Mouse (Mus musculus) heart, adult 2 months (tissue): Measurements from ENCODE around the gene Gpr107. TPM values are rescaled to one million over a fixed set of nuclear protein-coding genes. Genes with fewer than 3 reads are reported as not detected.

Experiments used
- DNase-seq, 2 experiments: peaks; one replicate each; pipeline ENCODE4 v3.0.0; 2021
- H3K27ac ChIP-seq: fragments of 200-600 bp; 2 replicates; pipeline ENCODE4 v1.8.1; 2022
- H3K27me3 ChIP-seq: fragments of 200-500 bp; 2 replicates; pipeline ENCODE4 v1.6.1; 2012; ENCODE audit warnings: mild to moderate bottlenecking, low read length, inconsistent platforms, mixed read lengths; ENCODE audit not compliant: control insufficient read depth, insufficient read depth
- H3K36me3 ChIP-seq: fragments of 200-500 bp; 2 replicates; pipeline ENCODE4 v1.6.1; 2012; ENCODE audit warnings: low read length, inconsistent platforms; ENCODE audit not compliant: control insufficient read depth, insufficient read depth
- H3K4me1 ChIP-seq: fragments of 200-500 bp; 2 replicates; pipeline ENCODE4 v1.6.1; 2011; ENCODE audit warnings: low read length; ENCODE audit not compliant: control insufficient read depth, insufficient read depth
- H3K4me3 ChIP-seq: fragments of 200-600 bp; 2 replicates; pipeline ENCODE4 v1.8.1; 2022
- H3K79me2 ChIP-seq: fragments of 200-500 bp; replicated peaks from 2 replicates; pipeline ENCODE4 v1.6.1; 2012; ENCODE audit warnings: mild to moderate bottlenecking, inconsistent platforms, low read length, moderate library complexity, mixed read lengths; ENCODE audit not compliant: control insufficient read depth, insufficient read depth
- H3K9ac ChIP-seq: fragments of 200-500 bp; 2 replicates; pipeline ENCODE4 v1.6.1; 2012; ENCODE audit warnings: low read depth, mild to moderate bottlenecking, control low read depth, inconsistent platforms, low read length, mixed read lengths
- CTCF ChIP-seq: fragments of 200-600 bp; IDR thresholded peaks from 2 replicates; pipeline ENCODE4 v1.8.1; 2022; ENCODE audit warnings: antibody characterized with exemption, mild to moderate bottlenecking, moderate library complexity
- EP300 ChIP-seq: fragments of 200-500 bp; IDR thresholded peaks from 2 replicates; pipeline ENCODE4 v1.6.1; 2011; ENCODE audit warnings: low read depth, low read length, control low read depth; ENCODE audit not compliant: insufficient read depth
- POLR2A ChIP-seq: fragments of 200-500 bp; IDR thresholded peaks from 2 replicates; pipeline ENCODE4 v1.6.1; 2011; ENCODE audit warnings: mild to moderate bottlenecking, low read depth, low read length, control low read depth; ENCODE audit not compliant: insufficient read depth
- WGBS: fragments of 180-500 bp; shearing (Covaris S2); methylation state at CpG from one replicate; pipeline ENCODE4 v1.1.7; 2018; 5-methylcytosine and 5-hydroxymethylcytosine counted together
- intact Hi-C: fragments of 180-260 bp; cut with DNase I; formaldehyde crosslinking; loops from one replicate; pipeline ENCODE4 v1.15.1; 2025
- polyA plus RNA-seq: library from polyadenylated mRNA; depleted of rRNA; stranded (reverse); fragments of >200 nt; gene quantifications from 2 replicates; pipeline ENCODE4 v1.2.3, GENCODE M21; 2012
- total RNA-seq, 2 experiments: library from RNA; stranded (reverse); gene quantifications; 2 replicates each; pipeline ENCODE4 v1.2.3; 2021

Gpr107 gene
- total and polyA plus RNA-seq, 3 experiments = 16.0 to 30.9 (median 29.0) TPM

DNA sequence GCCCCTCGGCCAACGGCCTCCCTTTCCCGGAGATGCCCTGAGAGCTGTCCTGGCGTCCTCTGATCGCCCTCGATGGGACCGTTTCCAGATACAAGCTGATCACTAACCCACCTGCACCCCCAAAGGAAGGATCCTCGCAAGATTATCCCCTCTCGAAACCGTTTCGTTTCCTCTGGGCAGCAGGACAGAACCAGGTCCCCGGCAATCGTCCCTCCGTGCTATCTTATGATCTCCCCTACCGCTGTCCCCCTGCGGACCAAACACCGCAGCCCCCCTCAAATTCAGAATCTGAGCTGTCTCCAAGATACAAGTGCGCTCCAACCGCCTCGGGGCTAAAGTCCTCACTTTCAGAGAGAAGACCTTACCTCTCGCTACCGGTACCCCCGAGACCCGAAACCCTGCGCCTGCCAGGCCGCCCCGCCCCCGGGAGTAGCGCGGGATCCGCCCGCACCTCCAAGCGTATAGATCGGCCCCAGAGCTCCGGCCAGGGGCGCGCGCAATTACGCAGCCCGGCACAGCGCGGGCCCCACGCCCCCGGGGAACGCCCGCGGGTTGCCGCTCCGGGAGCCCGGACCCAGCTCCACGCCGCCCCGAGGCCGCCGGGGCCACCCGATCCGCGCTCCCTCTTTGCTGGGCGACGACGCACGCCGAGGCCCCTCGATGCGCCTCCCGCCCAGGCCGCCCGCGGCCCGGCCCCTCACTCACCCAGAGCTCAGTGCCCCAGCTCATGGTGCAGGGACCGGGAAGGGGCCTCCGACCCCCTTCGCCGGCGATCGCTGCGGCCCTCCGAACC lies 10.8 kb upstream of the Gpr107 start:
- peak; percentile 52 to 68 for DNase-seq
- Histone ChIP-seq H3K36me3 (no peaks in the 10 kb centered on the region), H3K27me3 (no peaks in the 10 kb centered on the region), H3K79me2 (peaks cover 6% of the 10 kb centered on the region; the same call in 1 of the 2 replicates), H3K9ac (peak overlapping the region; percentile 95), H3K4me1 (peaks cover 6% of the 10 kb centered on the region), H3K27ac (peak overlapping the region; percentile 89), H3K4me3 (peak overlapping the region; percentile 98)
- intact Hi-C loops = loop anchor here (2.0 to 5.0 kb wide), 2 partner anchors 34 to 52 kb away; no protein-coding TSS in a partner anchor
- WGBS = under 1% methylated on average over 68 of the region's 78 CpGs
- TF ChIP-seq CTCF (no peak), EP300 (no peak)

DNA sequence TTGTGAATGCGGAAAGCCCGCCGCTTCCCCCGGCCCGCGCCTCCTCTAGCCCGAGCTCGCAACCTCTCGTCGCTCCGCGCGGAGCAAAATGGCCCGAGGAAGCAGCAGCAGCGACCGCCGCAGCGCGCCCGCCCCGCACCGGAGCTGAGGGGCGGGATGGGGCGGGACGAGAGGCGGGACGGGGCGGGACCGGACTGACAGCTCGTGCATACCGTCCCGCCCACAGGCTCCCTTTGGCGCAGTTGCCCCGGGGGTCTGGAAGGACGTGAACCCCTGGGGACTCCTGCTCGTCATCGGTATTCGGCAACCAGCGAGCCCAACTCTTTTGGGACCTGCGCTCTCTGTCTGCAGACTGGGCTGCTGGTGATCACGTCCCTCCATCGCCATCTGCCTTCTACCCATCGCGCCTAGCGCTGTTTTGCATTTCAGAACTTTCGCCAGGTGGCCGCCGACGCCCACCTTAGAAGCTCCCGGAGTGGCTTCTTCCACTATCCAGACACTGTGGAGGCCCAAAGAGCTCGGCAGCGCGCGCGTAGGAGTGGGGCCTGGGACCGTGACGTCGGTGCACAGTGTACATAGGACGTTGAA lies 10.2 kb upstream of the Gpr107 start, which contains the start of gene Fnbp1:
Fnbp1 (minus strand) TSS at position 142 of the 588 bp plus-strand sequence.
- under 1% methylated on average over 59 of the region's 59 CpGs for WGBS
- Histone ChIP-seq H3K4me3 (peak within 1 kb of the TSS; percentile 98), H3K36me3 (no peaks in the 10 kb centered on the region), H3K4me1 (peaks cover 6% of the 10 kb centered on the region), H3K27ac (peak within 1 kb of the TSS; percentile 89), H3K9ac (peak within 1 kb of the TSS; percentile 95), H3K27me3 (no peaks in the 10 kb centered on the region), H3K79me2 (peaks cover 6% of the 10 kb centered on the region; the same call in 1 of the 2 replicates)
- TF ChIP-seq CTCF = peak; percentile 42
- TF ChIP-seq EP300 = 0 out of 2 replicates have a peak, but pooled peaks have one; percentile 10
- TF ChIP-seq POLR2A = peak; percentile 86
- peak; percentile 94 for DNase-seq
- intact Hi-C loops = loop anchor here (2.0 to 5.0 kb wide), 3 partner anchors 35 to 117 kb away; no protein-coding TSS in a partner anchor

DNA sequence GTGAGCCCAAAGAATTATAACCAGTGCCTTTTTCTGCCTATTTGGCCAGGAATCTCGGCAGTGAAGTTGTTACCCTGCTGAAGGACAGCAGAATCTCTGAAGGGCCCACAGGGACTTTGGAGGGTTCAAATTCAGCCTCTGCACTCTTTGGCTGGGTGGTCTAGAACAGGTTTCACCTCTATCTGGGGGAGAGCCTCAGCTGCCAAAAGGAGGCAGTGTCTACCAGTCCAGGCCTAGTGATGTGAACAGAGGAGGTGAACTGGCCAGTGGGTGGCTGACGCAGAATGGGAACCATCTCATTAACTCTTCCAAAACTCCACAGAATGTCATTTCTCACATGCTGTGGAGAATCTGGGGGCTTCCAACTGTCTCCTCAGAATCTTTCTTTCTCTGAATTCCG lies 9.6 kb upstream of the Gpr107 start:
- peak overlapping the region; percentile 85 for H3K9ac ChIP-seq
- intact Hi-C loops = loop anchor here (2.0 to 5.0 kb wide), 2 partner anchors 35 to 118 kb away; no protein-coding TSS in a partner anchor

DNA sequence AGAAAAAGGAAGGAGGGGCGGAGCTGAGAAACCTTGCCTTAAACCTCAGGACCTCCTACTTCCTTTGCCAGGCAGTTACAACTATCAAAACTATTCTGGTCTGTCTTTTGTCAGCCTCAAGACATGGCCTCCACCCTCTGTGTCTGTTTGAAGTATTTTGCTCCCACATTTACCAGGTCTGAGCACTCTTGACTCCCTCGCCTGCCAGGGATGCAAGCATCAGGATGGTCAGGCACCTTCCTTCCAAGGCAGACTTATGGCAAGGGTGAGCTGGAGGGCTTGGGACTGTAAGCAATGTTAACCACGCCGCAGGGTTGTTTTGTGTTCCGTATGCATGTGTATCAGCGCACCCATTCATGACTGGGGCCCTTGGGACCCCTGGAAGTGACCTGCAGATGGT lies 8.8 kb upstream of the Gpr107 start:
- Histone ChIP-seq H3K9ac (0 out of 2 replicates have a peak overlapping the region, but pooled peaks have one; percentile 15), H3K27ac (no peak overlapping the region; the same call in 1 of the 2 replicates), H3K4me1 (peaks cover 5% of the 10 kb centered on the region), H3K36me3 (no peaks in the 10 kb centered on the region), H3K79me2 (peaks cover 6% of the 10 kb centered on the region; the same call in 1 of the 2 replicates), H3K27me3 (no peaks in the 10 kb centered on the region), H3K4me3 (no peak overlapping the region)
- TF ChIP-seq EP300 (no peak), CTCF (no peak), POLR2A (no peak; the same call in 1 of the 2 replicates)
- WGBS = 55% methylated on average over 6 of the region's 6 CpGs
- DNase-seq = peak in 1 of 2 experiments; percentile 18
- intact Hi-C loops = loop anchor here (2.0 to 5.0 kb wide), 2 partner anchors 36 to 119 kb away; no protein-coding TSS in a partner anchor

More for the DNA sequence above, 9.6 kb upstream of the Gpr107 start:
- Histone ChIP-seq H3K79me2 (peaks cover 6% of the 10 kb centered on the region; the same call in 1 of the 2 replicates), H3K36me3 (no peaks in the 10 kb centered on the region), H3K27me3 (no peaks in the 10 kb centered on the region), H3K27ac (peak overlapping the region; percentile 89), H3K4me3 (peak overlapping the region; percentile 98), H3K4me1 (peaks cover 6% of the 10 kb centered on the region)
- peak; percentile 37 to 52 for DNase-seq
- TF ChIP-seq EP300 (no peak), CTCF (peak; percentile 17; the same call in 1 of the 2 replicates), POLR2A (no peak)
- 29% methylated on average over 3 of the region's 3 CpGs for WGBS

DNA sequence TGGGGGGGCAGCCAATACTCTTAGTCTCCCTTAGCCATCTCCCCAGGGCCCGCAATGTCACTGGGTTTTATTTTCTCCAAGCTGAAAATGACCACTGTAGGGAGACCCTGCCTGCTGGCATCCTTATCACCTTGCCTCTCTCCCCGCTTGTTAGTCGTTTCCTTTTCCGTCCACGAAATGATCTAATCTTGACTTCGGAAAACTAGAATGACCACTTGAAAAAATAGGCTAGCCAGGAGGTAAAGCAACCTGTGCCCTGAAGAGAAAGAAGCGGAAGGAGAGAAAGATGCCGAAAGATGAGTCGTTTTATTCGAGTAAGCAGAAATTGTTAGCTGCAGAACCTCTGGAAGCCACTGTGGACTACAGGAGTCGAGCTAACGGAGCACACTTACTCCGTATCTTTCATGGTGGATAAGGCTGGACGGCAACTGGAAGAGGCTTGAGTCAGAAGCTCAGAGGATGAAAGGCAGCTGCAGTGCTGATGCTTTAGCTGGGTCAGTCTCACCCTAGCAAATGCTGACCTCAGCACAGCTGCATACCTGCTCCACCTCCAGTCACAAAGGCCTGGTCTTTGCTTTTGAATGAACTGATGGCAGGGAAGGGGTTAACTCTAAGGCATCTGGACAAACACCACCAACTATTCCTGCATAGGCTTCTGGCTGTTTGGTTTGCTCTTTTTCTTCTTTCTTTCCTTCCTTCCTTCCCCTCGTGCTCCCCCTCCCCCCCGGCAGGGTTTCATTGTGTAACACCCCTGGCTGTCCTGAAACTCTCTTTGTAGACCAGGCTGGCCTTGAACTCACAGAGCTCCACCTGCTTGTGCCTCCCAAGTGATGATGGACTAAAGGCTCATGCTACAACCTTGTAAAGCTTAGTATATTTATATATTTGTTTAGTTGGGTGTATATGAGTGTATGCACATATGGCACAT lies 8.1 kb upstream of the Gpr107 start:
- WGBS = 40% methylated on average over 16 of the region's 16 CpGs
- no peak for DNase-seq
- peaks cover 5% of the 10 kb centered on the region for H3K4me1 ChIP-seq
- H3K79me2 ChIP-seq = peaks cover 2% of the 10 kb centered on the region; the same call in 1 of the 2 replicates
- no peak overlapping the region; the same call in 1 of the 2 replicates for H3K27ac ChIP-seq
- H3K4me3 ChIP-seq = no peak overlapping the region
- no peaks in the 10 kb centered on the region for H3K27me3 ChIP-seq
- no peaks in the 10 kb centered on the region for H3K36me3 ChIP-seq
- no peak overlapping the region for H3K9ac ChIP-seq
- TF ChIP-seq EP300 = no peak
- TF ChIP-seq CTCF = no peak
- no peak for TF ChIP-seq POLR2A
- intact Hi-C loops = loop anchor here (2.0 to 5.0 kb wide), 2 partner anchors 37 to 119 kb away; no protein-coding TSS in a partner anchor
